Mouse (Mus musculus) liver, postnatal 0 days (tissue): Measurements from ENCODE around the gene Ptpn1. TPM values are rescaled to one million over a fixed set of nuclear protein-coding genes. Genes with fewer than 3 reads are reported as not detected.

Source experiments
- ATAC-seq: fragments of 200-750 bp; cut with Nextera tagmentation; 2 replicates; pipeline ENCODE4 v1.8.0; 2017; ENCODE audit warnings: mild to moderate bottlenecking, moderate library complexity
- DNase-seq: peaks from one replicate; pipeline ENCODE4 v3.0.0-alpha.2; 2016
- H3K27ac ChIP-seq: fragments of 300-500 bp; sonication (generic); 2 replicates; pipeline ENCODE4 v1.5.1; 2014; ENCODE audit warnings: antibody characterized with exemption, moderate library complexity, mild to moderate bottlenecking, low read depth
- H3K27me3 ChIP-seq: fragments of 300-500 bp; sonication (generic); 2 replicates; pipeline ENCODE4 v1.6.1; 2014; ENCODE audit warnings: low read length, control low read depth, mixed read lengths; ENCODE audit not compliant: insufficient read depth
- H3K36me3 ChIP-seq: fragments of 300-500 bp; sonication (generic); replicated peaks from 2 replicates; pipeline ENCODE4 v1.6.1; 2014; ENCODE audit warnings: mild to moderate bottlenecking, control low read depth, low read length, moderate library complexity, mixed read lengths; ENCODE audit not compliant: insufficient read depth
- H3K4me1 ChIP-seq: fragments of 300-500 bp; sonication (generic); 2 replicates; pipeline ENCODE4 v1.6.1; 2014; ENCODE audit warnings: antibody characterized with exemption, mild to moderate bottlenecking, control low read depth; ENCODE audit not compliant: insufficient read depth
- H3K4me2 ChIP-seq: fragments of 300-500 bp; sonication (generic); 2 replicates; pipeline ENCODE4 v1.6.1; 2014; ENCODE audit warnings: low read depth, mild to moderate bottlenecking, low read length, moderate library complexity, mixed read lengths
- H3K4me3 ChIP-seq: fragments of 300-500 bp; sonication (generic); 2 replicates; pipeline ENCODE4 v1.5.1; 2014; ENCODE audit warnings: low read depth, low read length
- H3K9ac ChIP-seq: fragments of 300-500 bp; sonication (generic); replicated peaks from 2 replicates; pipeline ENCODE4 v1.6.1; 2014; ENCODE audit warnings: mild to moderate bottlenecking, moderate library complexity
- H3K9me3 ChIP-seq: fragments of 300-500 bp; sonication (generic); 2 replicates; pipeline ENCODE4 v1.6.1; 2016; ENCODE audit warnings: mild to moderate bottlenecking, control low read depth, low read length, mixed read lengths
- CTCF ChIP-seq: sonication (generic); IDR thresholded peaks from 2 replicates; pipeline ENCODE4 v1.5.1; 2016; ENCODE audit warnings: antibody characterized with exemption, low read depth
- EP300 ChIP-seq: IDR thresholded peaks from 2 replicates; pipeline ENCODE4 v1.6.1; 2016; ENCODE audit warnings: antibody characterized with exemption, low read depth, mild to moderate bottlenecking
- WGBS: fragments of 180-500 bp; shearing (Covaris S2); extraction: QIAGEN DNeasy Blood & Tissue Kit; methylation state at CpG from one replicate; pipeline ENCODE4 v1.1.7; 2014; ENCODE audit not compliant: insufficient replicate concordance; 5-methylcytosine and 5-hydroxymethylcytosine counted together
- polyA plus RNA-seq: library from polyadenylated mRNA; unstranded; fragments of >200 nt; fragmentation: Nextera tagmentation; extraction: Ambion mirVana; gene quantifications from 2 replicates; pipeline ENCODE4 v1.2.1, GENCODE M21; 2015

The Ptpn1 gene
- polyA plus RNA-seq, 1 experiment from 2014 or later = 32.4 TPM

GRCm38 (mm10) chr2:167893680-167894079, 38.2 kb upstream of the Ptpn1 start:
- no peak for ATAC-seq
- Histone ChIP-seq H3K4me2 (no peak overlapping the region), H3K36me3 (no peaks in the 10 kb centered on the region), H3K27ac (no peak overlapping the region), H3K27me3 (no peaks in the 10 kb centered on the region), H3K4me1 (peaks cover 7% of the 10 kb centered on the region), H3K9me3 (no peaks in the 10 kb centered on the region), H3K4me3 (no peak overlapping the region), H3K9ac (no peak overlapping the region)
- DNase-seq = no peak
- TF ChIP-seq EP300 (no peak), CTCF (no peak)
- 66% methylated on average over 10 of the region's 10 CpGs for WGBS

GRCm38 (mm10) chr2:167894948-167895372, 36.9 kb upstream of the Ptpn1 start:
- H3K27me3 ChIP-seq = no peaks in the 10 kb centered on the region
- H3K4me2 ChIP-seq = peak overlapping the region; percentile 50; the same call in 1 of the 2 replicates
- no peak overlapping the region; the same call in 1 of the 2 replicates for H3K4me3 ChIP-seq
- no peak overlapping the region for H3K9ac ChIP-seq
- ATAC-seq (peak; percentile 72), DNase-seq (peak; percentile 85)
- no peaks in the 10 kb centered on the region for H3K36me3 ChIP-seq
- no peak overlapping the region for H3K27ac ChIP-seq
- 2% methylated on average over 30 of the region's 30 CpGs for WGBS
- H3K4me1 ChIP-seq = no peaks in the 10 kb centered on the region; the same call in 1 of the 2 replicates
- TF ChIP-seq CTCF = peak; percentile 97
- TF ChIP-seq EP300 = no peak
- no peaks in the 10 kb centered on the region for H3K9me3 ChIP-seq

- Histone ChIP-seq H3K36me3 (no peaks in the 10 kb centered on the region), H3K4me2 (no peak overlapping the region), H3K4me3 (no peak overlapping the region), H3K4me1 (no peaks in the 10 kb centered on the region), H3K27me3 (no peaks in the 10 kb centered on the region), H3K9ac (no peak overlapping the region), H3K9me3 (no peaks in the 10 kb centered on the region), H3K27ac (no peak overlapping the region)
- TF ChIP-seq CTCF (no peak), EP300 (no peak)
- no peak for DNase-seq
- ATAC-seq = no peak
- WGBS = 79% methylated on average over 8 of the region's 8 CpGs
These were observed 34.0 kb upstream of the Ptpn1 start for GRCm38 (mm10) chr2:167897896-167898295.

- Histone ChIP-seq H3K9ac (no peak overlapping the region), H3K4me3 (no peak overlapping the region), H3K4me2 (no peak overlapping the region), H3K4me1 (no peaks in the 10 kb centered on the region), H3K9me3 (no peaks in the 10 kb centered on the region), H3K27ac (no peak overlapping the region), H3K36me3 (no peaks in the 10 kb centered on the region), H3K27me3 (no peaks in the 10 kb centered on the region)
- DNase-seq (no peak), ATAC-seq (no peak)
- TF ChIP-seq CTCF (no peak), EP300 (no peak)
- WGBS = 54% methylated on average over 16 of the region's 16 CpGs
These were observed 31.9 kb upstream of the Ptpn1 start for GRCm38 (mm10) chr2:167899989-167900421.

- DNase-seq = no peak
- Histone ChIP-seq H3K4me2 (no peak overlapping the region), H3K4me3 (no peak overlapping the region), H3K27ac (no peak overlapping the region), H3K4me1 (no peaks in the 10 kb centered on the region), H3K27me3 (no peaks in the 10 kb centered on the region), H3K36me3 (no peaks in the 10 kb centered on the region), H3K9ac (no peak overlapping the region), H3K9me3 (no peaks in the 10 kb centered on the region)
- TF ChIP-seq CTCF (peak; percentile 22; the same call in 1 of the 2 replicates), EP300 (no peak)
- 70% methylated on average over 9 of the region's 9 CpGs for WGBS
- ATAC-seq = no peak
These were observed 29.6 kb upstream of the Ptpn1 start for GRCm38 (mm10) chr2:167902116-167902703.

- DNase-seq = no peak
- ATAC-seq = no peak
- 79% methylated on average over 11 of the region's 11 CpGs for WGBS
- TF ChIP-seq CTCF (no peak), EP300 (no peak)
- Histone ChIP-seq H3K9me3 (no peaks in the 10 kb centered on the region), H3K4me3 (no peak overlapping the region), H3K4me2 (no peak overlapping the region), H3K27me3 (no peaks in the 10 kb centered on the region), H3K4me1 (no peaks in the 10 kb centered on the region), H3K9ac (no peak overlapping the region), H3K27ac (no peak overlapping the region), H3K36me3 (no peaks in the 10 kb centered on the region)
These were observed 28.5 kb upstream of the Ptpn1 start for GRCm38 (mm10) chr2:167903242-167903952.
